Mouse (Mus musculus) lung, embryonic 14.5 days (tissue): ENCODE data around the gene Nt5c3. TPM values are rescaled to one million over a fixed set of nuclear protein-coding genes. Genes with fewer than 3 reads are reported as not detected.

Experiments used
- ATAC-seq: fragments of 200-750 bp; cut with Nextera tagmentation; 2 replicates; pipeline ENCODE4 v1.8.0; 2017; ENCODE audit warnings: mild to moderate bottlenecking, moderate TSS enrichment, moderate library complexity; ENCODE audit not compliant: insufficient read depth
- DNase-seq: peaks from one replicate; pipeline ENCODE4 v3.0.0-alpha.2; 2015
- H3K27ac ChIP-seq: fragments of 300-500 bp; sonication (generic); 2 replicates; pipeline ENCODE4 v1.5.1; 2014; ENCODE audit warnings: low read depth, mild to moderate bottlenecking, moderate library complexity
- H3K27me3 ChIP-seq: fragments of 300-500 bp; sonication (generic); 2 replicates; pipeline ENCODE4 v1.6.1; 2014; ENCODE audit warnings: low read length, control low read depth; ENCODE audit not compliant: insufficient read depth
- H3K36me3 ChIP-seq: fragments of 300-500 bp; sonication (generic); 2 replicates; pipeline ENCODE4 v1.6.1; 2014; ENCODE audit warnings: control low read depth; ENCODE audit not compliant: insufficient read depth
- H3K4me1 ChIP-seq: fragments of 300-500 bp; sonication (generic); 2 replicates; pipeline ENCODE4 v1.6.1; 2014; ENCODE audit warnings: antibody characterized with exemption, control low read depth; ENCODE audit not compliant: insufficient read depth
- H3K4me2 ChIP-seq: fragments of 300-500 bp; sonication (generic); 2 replicates; pipeline ENCODE4 v1.6.1; 2014; ENCODE audit warnings: mild to moderate bottlenecking
- H3K4me3 ChIP-seq: fragments of 300-500 bp; sonication (generic); 2 replicates; pipeline ENCODE4 v1.5.1; 2014; ENCODE audit warnings: low read depth, low read length
- H3K9ac ChIP-seq: fragments of 300-500 bp; sonication (generic); 2 replicates; pipeline ENCODE4 v1.6.1; 2014
- H3K9me3 ChIP-seq: fragments of 300-500 bp; sonication (generic); 2 replicates; pipeline ENCODE4 v1.6.1; 2016; ENCODE audit warnings: low read depth, low read length, control low read depth
- CTCF ChIP-seq: IDR thresholded peaks from 2 replicates; pipeline ENCODE4 v1.5.1; 2016; ENCODE audit warnings: antibody characterized with exemption, low read depth
- WGBS: fragments of 180-500 bp; shearing (Covaris S2); extraction: QIAGEN DNeasy Blood & Tissue Kit; methylation state at CpG from one replicate; pipeline ENCODE4 v1.1.7; 2014; 5-methylcytosine and 5-hydroxymethylcytosine counted together
- polyA plus RNA-seq: library from polyadenylated mRNA; unstranded; fragments of >200 nt; fragmentation: Nextera tagmentation; extraction: Ambion mirVana; gene quantifications from 2 replicates; pipeline ENCODE4 v1.2.1, GENCODE M21; 2014

Gene Nt5c3
- polyA plus RNA-seq, 1 experiment from 2014 or later, result 60.7 TPM

DNA sequence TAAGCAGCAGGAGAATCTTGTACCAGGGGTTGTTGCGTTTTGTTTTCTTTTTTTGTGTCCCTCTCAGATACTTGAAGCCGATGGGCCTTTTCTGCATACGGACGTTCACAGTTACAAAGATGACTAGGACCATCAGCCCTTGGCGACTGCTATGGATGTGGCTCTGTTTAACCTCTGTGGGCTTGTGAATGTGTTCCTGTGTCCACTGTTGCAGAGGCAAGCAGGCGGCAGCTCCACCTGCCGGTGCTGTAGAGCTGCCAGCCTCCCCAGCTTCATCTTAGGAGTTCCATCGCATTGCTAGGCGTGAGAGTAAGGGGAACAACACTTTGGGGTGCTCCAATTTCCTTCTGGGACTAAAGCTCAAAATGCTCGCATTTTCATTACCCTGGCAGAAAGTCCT is 88.2 kb downstream of the Nt5c3 start:
- H3K9ac ChIP-seq, result no peak overlapping the region
- no peaks in the 10 kb centered on the region for H3K4me1 ChIP-seq
- no peaks in the 10 kb centered on the region for H3K9me3 ChIP-seq
- ATAC-seq, result no peak
- H3K27me3 ChIP-seq, result no peaks in the 10 kb centered on the region
- TF ChIP-seq CTCF, result peak; percentile 20
- H3K4me3 ChIP-seq, result no peak overlapping the region
- H3K36me3 ChIP-seq, result peaks cover 39% of the 10 kb centered on the region; the same call in 1 of the 2 replicates
- no peak overlapping the region for H3K4me2 ChIP-seq
- no peak overlapping the region for H3K27ac ChIP-seq
- WGBS, result 85% methylated on average over 10 of the region's 10 CpGs
- no peak for DNase-seq

DNA sequence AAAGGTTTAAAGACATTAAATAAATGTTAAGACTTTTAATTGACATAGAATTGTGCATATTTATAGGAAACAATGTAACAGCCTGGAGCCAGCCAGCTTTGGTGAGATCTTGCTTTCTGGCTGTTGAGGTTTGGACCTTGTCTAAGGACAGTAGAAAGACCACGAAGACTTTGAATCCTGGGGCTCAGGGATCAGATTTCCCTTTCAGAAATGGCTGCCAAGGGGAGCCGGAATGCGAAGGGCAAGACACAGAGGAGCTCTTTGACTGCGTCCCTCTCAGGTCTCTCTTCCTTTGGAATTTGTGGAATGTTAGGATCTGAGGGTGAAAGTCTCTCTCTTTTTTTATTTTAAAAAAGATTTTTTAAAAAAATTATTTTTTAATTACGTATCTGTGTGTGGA is 89.0 kb downstream of the Nt5c3 start:
- no peak overlapping the region for H3K9ac ChIP-seq
- H3K36me3 ChIP-seq, result peaks cover 35% of the 10 kb centered on the region; the same call in 1 of the 2 replicates
- no peaks in the 10 kb centered on the region for H3K27me3 ChIP-seq
- 48% methylated on average over 5 of the region's 5 CpGs for WGBS
- 0 out of 2 replicates have a peak overlapping the region, but pooled peaks have one; percentile 2 for H3K27ac ChIP-seq
- no peak overlapping the region for H3K4me3 ChIP-seq
- H3K4me2 ChIP-seq, result peak overlapping the region; percentile 76; the same call in 1 of the 2 replicates
- H3K9me3 ChIP-seq, result no peaks in the 10 kb centered on the region
- ATAC-seq (no peak), DNase-seq (peak; percentile 25)
- no peaks in the 10 kb centered on the region for H3K4me1 ChIP-seq
- TF ChIP-seq CTCF, result no peak

DNA sequence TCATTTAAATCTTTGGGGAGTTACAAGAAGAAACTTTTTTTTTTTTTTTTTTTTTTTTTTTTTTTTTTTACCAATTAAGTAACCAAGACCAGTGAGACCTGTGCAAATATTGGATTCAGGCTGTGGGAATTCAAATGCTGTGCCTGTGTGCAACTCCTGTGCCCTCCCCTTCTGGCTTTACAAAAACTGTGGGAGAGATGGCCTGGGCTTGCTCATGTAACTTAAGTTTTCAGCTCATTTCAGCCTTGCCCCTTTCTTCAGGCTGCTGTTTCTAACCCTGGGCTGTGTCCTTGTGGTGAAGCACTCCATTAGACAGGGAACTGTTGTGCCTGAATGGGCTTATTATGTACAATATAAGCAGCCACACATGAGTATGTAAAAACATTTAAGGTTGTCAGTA is 90.9 kb downstream of the Nt5c3 start:
- ATAC-seq, result no peak
- Histone ChIP-seq H3K4me3 (peak overlapping the region; percentile 72), H3K27ac (no peak overlapping the region), H3K9ac (peak overlapping the region; percentile 85), H3K4me1 (no peaks in the 10 kb centered on the region), H3K4me2 (peak overlapping the region; percentile 76), H3K9me3 (no peaks in the 10 kb centered on the region), H3K36me3 (peaks cover 28% of the 10 kb centered on the region; the same call in 1 of the 2 replicates), H3K27me3 (no peaks in the 10 kb centered on the region)
- no peak for TF ChIP-seq CTCF
- peak; percentile 42 for DNase-seq

DNA sequence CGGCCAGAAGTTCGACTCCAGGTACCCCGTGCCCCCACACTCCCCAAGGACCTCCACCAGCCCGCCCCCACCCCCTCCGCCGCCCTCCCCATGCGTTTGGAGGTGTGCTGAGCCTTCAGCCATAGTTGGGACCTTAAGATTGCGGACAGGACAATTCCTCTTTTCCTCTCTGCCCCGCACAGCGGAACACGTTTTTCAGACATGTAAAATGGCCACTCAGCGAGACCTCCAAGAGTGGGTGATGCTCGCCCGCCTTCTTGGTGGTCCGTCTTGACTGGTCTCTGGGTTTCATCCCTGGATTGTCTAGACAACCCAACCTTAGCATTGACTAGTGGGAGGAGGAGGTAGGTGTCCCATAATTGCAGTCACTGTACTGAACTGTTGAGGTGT is 91.3 kb downstream of the Nt5c3 start:
- Histone ChIP-seq H3K9ac (peak overlapping the region; percentile 85), H3K4me3 (peak overlapping the region; percentile 72), H3K36me3 (peaks cover 24% of the 10 kb centered on the region; the same call in 1 of the 2 replicates), H3K4me2 (peak overlapping the region; percentile 76), H3K4me1 (no peaks in the 10 kb centered on the region), H3K27me3 (no peaks in the 10 kb centered on the region), H3K9me3 (no peaks in the 10 kb centered on the region), H3K27ac (peak overlapping the region; percentile 91)
- ATAC-seq (no peak), DNase-seq (peak; percentile 72)
- no peak for TF ChIP-seq CTCF
- under 1% methylated on average over 14 of the region's 15 CpGs for WGBS

Other genes with a start within 250 kb of the Nt5c3 start
- gene Lsm5, start 219.2 kb downstream of the Nt5c3 start, polyA plus RNA-seq, result 164 and 187 TPM in 2 replicates
- 15.5 and 18.2 TPM in 2 replicates for gene Avl9, start 209.0 kb downstream of the Nt5c3 start, polyA plus RNA-seq
- 33.5 and 33.9 TPM in 2 replicates for gene Kbtbd2, start 126.1 kb downstream of the Nt5c3 start, polyA plus RNA-seq
- 178 and 186 TPM in 2 replicates for gene Fkbp9, start 91.9 kb downstream of the Nt5c3 start, polyA plus RNA-seq
- gene Vmn1r4, start 83 bp upstream of the Nt5c3 start, polyA plus RNA-seq, result 0.12 and 0.20 TPM in 2 replicates
- not detected in 2 replicates for gene Vmn1r5, start 46.3 kb upstream of the Nt5c3 start, polyA plus RNA-seq
- gene Vmn1r6, start 73.3 kb upstream of the Nt5c3 start, polyA plus RNA-seq, result not detected in 2 replicates
- gene Vmn1r7, start 101.4 kb upstream of the Nt5c3 start, polyA plus RNA-seq, result not detected in 2 replicates
- not detected in 2 replicates for gene Vmn1r8, start 108.4 kb upstream of the Nt5c3 start, polyA plus RNA-seq
- gene Vmn1r9, start 142.9 kb upstream of the Nt5c3 start, polyA plus RNA-seq, result not detected in 2 replicates
- not detected in 2 replicates for gene Vmn1r10, start 185.5 kb upstream of the Nt5c3 start, polyA plus RNA-seq
- gene Vmn1r11, start 209.5 kb upstream of the Nt5c3 start, polyA plus RNA-seq, result not detected in 2 replicates
- not detected in 2 replicates for gene Vmn1r12, start 233.0 kb upstream of the Nt5c3 start, polyA plus RNA-seq